Mouse (Mus musculus) gastrocnemius, adult 18-20 months (tissue): ENCODE results near the gene Adck1. TPM values are rescaled to one million over a fixed set of nuclear protein-coding genes. Genes with fewer than 3 reads are reported as not detected.
"Not testable (repeated sequence)": the region's sequence is repeated elsewhere in the genome, so short reads cannot be mapped to it uniquely, and the experiment has no call there.

ENCODE experiments used
- DNase-seq: peaks from one replicate; pipeline ENCODE4 v3.0.0; 2021; ENCODE audit warnings: low spot score
- long read RNA-seq, 2 experiments: library from polyadenylated mRNA; stranded (forward); transcript quantifications; one replicate each; pipeline ENCODE4 v2.0.0; 2021
- total RNA-seq, 2 experiments: library from RNA; stranded (reverse); gene quantifications; 2 replicates each; pipeline ENCODE4 v1.2.3; 2021

Gene Adck1
- total RNA-seq: 10 to 100 TPM; 14.7 to 16.1 TPM
- long read RNA-seq, experiment 1, transcript Adck1-202 (11 exons, 2,199 nt): major isoform, 34 of 62 reads
- long read RNA-seq, experiment 1, transcript Adck1-201 (11 exons, 2,158 nt): minor isoform, 9 of 62 reads
- long read RNA-seq, experiment 1, partial matches to known transcripts: 2 of 62 reads
- long read RNA-seq, experiment 1, other reads (novel, unspliced or antisense): 13 of 62 reads
- long read RNA-seq, experiment 2, transcript Adck1-202 (11 exons, 2,199 nt): major isoform, 17 of 33 reads
- long read RNA-seq, experiment 2, partial matches to known transcripts: 1 of 33 reads
- long read RNA-seq, experiment 2, other reads (novel, unspliced or antisense): 10 of 33 reads

DNA sequence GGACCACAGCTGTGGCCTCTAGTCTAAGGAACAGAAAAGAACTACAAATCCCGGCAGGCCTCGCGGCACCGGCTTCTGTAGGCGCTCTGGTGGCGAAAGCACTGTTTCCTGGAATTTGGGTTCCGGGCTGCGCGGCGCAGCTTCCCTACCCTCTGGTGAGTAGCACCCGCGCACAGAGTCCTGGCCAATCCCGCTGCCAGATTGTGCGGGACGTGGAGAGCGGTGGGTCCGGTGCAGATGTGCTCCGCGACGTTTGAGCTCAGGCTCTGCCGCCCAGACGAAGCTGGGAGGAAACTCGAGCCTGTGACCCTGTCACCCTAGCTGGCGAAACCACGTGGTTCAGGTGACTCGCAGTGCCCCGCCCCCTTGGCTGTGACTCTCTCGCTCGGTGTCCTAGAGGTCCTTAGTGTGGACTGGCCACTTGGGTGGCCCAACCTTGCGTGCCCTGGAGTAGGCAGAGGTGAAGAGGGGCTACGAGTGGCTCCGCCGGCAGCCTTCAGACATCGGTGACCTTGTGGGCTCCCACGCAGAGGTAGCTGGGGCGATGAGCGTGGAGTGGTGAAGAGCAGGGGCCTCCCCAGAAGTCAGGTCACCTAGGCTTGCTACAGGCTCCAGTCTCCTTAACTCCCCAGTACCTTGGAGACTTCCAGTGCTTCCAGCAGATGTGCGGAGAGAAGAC lies at the start of gene Adck1:
Gene Adck1, plus strand, starts transcription at position 114 of the 679 bp plus-strand sequence.
- DNase-seq: peak; percentile 91

DNA sequence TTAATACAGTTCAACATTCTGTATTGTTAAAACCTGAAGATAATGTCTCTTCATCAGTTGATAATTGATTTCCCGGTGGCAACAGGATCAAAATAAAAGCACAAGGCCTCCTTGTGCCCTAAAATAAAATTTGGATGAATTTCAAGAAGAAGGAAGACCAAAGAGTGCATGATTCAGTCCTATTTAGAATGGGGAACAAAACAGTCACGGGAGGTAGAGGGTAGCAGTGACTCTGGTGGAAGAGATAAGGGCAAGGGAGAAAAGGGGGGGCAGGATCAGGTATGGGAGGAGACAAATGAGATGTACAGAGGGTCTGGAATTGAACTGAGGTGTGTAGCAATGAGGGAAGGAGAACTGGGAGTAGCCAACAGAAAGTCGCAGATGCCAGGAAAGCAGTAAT lies 45.8 kb upstream of the Adck1 start:
- DNase-seq: no peak

DNA sequence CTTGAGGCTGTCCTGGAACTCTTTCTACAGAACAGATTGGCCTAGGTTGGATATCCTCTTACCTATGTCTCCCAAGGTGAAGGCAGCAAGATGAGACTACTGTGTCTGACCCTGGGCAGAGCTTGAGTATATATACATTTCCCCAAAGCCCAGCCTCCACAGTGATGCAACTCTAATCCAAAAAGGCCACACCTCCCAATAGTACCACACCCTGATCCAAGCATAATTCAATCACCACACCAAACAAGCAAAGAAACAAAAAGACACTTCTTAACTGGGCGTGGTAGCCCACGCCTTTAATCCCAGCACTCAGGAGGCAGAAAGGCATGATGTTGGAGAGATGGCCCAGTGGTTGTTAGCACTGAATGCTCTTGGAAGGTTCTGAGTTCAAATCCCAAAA lies 36.4 kb upstream of the Adck1 start, which contains the start of gene Gm5039:
Gene Gm5039, minus strand, starts transcription at position 101 of the 400 bp plus-strand sequence.
- DNase-seq: not testable (repeated sequence)

DNA sequence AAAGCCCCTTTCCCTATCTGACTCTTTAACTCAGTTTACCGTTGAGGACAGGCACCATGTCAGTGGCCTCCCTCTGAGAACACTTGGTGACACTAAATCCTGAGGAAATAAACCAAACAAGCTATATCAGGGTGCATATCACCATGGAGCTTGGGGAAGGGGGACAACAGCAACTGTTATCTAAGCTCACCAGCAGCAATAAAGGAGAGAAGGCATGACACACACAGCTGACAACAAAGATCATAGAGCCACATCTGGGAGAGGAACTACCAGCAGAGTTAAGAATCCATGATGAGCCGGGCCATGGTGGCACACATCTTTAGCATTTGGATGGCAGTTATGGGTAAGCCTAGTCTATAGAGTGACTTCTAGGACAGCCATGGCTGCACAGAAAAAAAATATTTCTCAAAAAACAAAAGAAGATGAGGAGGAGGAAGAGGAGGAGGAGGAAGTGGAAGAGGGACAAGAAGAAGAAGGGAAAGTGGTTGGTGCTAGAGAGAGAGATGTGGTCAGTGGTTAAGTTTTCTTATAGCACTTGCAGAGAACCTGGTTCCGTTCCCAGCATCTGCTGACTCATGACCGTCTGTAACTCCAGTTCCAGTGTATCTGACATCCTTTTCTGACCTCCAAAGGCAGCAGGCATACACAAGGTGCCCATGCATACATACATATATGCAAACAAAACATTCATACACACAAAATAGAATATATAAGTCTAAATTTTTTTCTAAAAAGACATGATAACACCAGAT lies 23.5 kb upstream of the Adck1 start:
- not testable (repeated sequence) for DNase-seq

DNA sequence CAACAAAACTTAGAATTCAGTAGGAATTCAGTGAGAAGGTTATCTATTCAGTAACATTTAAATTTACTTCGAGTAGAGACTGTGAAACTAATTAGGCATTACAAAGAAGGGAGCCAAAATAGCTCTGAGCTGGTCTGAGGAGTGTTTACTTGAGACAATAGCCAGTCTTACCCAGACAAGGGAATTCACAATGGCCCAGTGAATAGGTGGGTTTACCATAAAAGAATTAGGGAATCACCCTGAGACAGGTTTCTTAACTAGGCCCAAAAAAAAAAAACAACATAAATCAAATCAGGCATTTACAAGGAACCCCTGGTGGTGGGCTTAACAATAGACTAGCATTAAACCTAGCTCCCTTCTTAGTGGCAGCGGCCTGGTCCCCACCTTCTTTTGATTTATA lies 19.1 kb upstream of the Adck1 start:
- DNase-seq: not testable (repeated sequence)

DNA sequence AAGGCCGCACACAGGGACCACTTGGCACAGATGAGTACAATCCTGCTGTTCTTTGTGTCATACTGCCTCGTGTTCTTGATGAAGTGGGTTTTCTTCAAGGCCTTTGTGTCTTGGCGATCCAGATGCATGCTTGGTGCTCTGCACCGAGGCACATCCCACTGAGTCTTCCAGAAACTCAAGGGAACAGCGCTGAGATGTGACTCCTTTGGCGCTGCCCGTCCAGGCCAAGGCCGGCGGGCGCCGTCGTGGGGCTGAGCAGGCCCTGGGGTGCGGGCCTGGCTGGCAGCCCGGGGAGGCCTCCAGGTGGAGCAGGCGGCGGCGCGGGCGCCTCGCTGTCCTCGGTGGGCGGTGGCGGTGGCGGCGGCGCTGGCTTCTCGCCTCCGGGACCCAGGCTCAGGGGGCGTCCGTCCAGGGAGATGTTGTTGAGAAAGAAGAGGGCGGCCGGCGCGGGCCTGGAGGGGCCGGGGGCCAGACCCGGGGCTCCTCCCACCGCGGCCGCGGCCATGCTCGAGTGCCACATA lies 6.1 kb upstream of the Adck1 start:
- no peak for DNase-seq

DNA sequence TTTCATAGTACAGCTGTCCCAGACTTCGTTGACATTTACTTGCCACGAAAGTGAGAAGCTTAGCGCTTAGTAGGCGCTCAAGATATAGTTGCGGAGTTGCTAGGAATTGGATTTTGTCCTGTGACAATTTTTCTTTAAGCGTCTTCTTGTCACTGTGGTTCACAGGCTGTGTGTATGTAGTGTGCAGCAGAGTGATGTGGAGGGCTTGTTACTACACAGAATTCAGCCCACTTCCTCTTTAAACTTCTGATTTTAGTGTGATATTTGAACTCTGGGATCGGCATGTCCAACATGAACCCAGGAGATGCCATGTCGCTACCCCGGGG lies 729 bp downstream of the Adck1 start:
- DNase-seq: no peak

DNA sequence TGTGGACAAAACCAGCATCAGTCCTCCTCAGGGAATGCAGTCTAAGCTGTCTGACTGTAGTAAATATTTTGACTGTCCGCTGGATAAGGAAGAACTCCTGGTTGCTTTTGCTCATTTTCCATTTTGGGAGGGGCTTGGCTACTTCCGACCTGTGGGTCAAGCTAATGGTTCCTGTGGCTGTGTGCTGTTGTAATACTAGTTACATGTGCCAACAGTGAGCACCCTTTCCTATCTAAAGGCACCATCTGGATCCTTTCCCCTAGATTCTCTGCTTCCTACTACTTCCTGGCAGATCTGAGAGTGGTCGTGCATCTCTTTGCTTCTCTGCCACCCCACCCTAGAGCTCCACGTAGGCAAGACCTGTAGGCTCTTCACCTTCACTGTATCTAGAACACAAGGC lies 7.3 kb downstream of the Adck1 start:
- DNase-seq: no peak

DNA sequence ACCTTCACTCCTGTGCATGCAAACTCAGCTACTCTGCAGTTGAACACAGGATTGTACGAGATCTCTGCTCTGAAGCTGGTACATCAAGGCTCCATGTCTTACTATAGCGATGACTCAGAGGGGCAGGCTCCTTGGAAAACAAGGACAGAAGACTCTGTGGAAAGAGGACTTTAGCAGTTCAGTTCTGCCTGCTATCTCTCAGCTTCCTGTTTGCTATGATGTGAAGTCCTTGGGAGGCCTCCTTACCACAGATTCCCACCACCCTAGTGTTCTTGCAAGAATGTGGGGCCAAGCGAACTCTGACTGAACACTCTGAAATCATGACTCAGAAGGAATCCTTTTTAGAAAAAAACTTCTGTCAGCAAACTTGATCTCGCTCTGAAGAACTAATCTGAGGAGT lies 8.3 kb downstream of the Adck1 start:
- DNase-seq: no peak

DNA sequence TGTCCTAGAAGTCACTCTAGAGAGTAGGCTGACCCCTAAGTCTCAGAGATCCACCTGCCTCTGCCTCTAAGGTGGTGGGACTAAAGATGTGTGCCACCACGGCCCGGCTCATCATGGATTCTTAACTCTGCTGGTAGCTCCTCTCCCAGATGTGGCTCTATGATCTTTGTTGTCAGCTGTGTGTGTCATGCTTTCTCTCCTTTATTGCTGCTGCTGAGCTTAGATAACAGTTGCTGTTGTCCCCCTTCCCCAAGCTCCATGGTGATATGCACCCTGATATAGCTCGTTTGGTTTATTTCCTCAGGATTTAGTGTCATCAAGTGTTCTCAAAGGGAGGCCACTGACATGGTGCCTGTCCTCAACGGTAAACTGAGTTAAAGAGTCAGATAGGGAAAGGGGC lies 9.3 kb downstream of the Adck1 start:
- DNase-seq: not testable (repeated sequence)

DNA sequence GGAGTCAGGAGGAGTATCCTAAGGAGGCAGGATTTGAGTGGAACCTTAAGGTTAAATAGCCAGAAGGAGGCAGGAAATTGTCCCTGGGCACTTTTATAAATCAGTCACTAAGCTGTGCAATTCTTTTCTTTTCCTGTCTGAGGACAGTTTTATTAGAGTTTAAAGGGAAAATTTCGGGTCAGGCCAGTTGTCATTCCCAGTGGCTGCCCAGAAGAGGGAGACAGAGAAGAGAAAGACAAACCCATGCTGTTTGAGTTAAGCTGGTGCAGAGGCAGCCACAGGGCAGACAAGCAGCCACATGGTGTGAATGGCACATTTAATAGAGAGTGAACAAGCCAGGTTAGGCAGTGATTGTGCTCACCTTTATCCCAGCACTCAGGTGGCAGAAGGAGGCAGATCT lies 10.0 kb downstream of the Adck1 start:
- DNase-seq: not testable (repeated sequence)

DNA sequence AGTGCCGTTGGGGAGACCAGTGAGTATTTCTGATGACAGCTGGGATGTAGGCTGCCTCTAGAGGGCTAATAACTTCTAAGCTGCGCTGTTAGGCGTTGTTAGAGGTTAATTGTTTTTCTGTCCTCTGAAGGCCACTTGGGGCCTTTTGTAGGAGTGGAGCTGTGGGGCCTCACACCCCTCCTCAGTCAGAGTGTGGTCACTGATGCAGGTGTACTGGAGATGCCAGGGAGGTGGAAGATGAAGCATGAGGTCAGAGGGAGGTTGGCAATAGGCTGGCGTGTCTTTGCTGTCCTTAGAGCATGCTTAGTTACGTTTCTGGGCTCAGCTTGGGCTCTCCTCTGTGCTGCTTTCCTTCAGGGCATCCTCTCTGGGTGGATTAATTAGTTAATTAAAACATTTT lies 11.7 kb downstream of the Adck1 start:
- no peak for DNase-seq

DNA sequence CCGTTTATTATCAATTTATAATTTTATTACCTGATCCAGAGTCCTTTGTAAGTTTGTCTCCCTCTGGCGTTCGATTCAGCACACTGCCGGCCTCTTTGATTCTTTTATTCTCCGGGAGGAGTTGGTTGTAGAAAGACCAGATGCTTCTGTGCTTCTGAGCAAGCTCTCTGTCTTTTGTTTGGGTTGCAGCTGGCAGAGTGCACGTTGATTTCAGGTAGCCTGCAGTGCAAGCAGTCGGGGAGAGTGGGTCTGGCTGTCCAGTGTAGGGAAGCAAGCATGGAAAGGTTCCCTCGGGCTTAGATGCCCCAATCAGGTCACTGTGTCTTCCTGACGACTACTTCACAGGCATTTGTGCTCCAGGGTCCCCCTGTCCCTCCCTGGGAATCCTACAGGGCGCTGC lies 16.5 kb downstream of the Adck1 start:
- DNase-seq: no peak

DNA sequence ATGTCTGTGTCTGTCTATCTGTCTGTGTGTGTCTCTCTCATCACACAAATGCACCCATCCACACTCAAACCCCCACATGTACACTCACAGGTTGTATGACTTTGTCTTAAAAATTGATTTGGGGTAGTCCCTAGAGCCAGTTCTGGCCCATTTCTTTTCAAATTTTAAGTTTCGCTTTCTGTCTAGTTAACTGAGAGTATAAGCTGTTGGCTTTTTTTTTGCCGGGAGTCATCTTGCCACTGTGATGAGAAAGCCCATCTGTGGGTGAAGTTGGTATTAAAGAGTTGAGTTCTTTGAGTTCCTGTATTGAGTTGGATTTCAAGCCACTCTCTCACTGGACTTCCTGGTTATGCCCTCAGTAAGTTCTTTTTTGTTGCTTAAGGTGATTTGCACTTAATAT lies 17.9 kb downstream of the Adck1 start:
- DNase-seq: no peak

DNA sequence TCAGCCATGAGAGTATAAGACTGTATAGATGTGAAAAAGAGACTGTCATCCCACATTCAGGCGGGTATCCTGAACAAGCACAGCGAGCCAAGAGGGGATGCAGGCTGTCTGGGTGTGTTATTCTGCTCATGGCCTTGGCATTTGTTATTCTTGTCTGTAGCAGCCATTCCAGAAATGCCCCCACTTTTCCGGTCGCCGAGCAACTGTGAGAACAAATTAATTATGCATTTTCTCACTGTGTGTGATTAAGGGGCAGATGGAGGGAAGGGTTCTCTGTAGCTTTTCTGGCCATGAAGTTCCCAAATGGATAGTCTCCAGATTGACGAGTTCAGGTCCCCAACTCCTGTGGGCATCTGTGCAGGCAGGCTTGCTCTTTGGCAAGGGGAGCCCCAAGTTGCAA lies 28.5 kb downstream of the Adck1 start:
- no peak for DNase-seq

DNA sequence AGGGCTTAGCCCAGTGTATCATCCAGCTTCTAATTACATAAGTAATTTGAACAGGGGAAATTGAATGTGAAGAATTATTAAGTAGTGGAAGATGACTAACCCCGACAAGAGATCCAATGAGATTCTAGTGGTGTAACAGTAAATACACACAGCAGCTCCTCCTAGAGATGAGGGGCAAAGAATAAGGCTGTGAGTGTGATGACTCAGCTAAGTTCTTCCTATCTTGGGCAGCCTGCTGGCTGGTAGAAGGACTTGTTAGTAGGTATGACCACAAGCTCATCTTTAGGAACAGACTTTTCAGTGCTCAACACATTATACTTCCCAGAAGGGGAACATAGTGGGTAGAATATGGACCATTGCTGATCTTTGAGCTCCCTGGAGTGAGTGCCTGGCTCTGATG lies 38.3 kb downstream of the Adck1 start:
- no peak for DNase-seq

DNA sequence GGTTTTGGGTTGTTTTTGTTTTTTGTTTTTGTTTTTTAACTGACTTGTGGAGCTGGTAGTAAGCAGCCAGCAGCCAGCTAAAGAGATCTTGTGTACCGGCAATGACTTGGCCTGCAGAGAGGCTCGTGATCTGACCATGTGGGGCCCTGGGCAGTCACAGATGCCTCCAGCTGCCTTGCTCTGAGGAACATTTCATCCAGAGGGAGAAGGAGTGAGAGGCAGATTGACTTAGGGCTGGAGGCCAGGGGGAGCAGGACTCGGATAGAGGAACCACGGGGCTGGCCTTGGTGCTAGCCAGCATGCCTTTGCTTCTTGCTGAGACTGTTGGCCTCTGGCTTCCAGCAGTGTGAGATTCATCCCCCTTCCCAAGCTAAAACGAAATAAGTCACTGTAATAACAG lies 43.2 kb downstream of the Adck1 start:
- no peak for DNase-seq

DNA sequence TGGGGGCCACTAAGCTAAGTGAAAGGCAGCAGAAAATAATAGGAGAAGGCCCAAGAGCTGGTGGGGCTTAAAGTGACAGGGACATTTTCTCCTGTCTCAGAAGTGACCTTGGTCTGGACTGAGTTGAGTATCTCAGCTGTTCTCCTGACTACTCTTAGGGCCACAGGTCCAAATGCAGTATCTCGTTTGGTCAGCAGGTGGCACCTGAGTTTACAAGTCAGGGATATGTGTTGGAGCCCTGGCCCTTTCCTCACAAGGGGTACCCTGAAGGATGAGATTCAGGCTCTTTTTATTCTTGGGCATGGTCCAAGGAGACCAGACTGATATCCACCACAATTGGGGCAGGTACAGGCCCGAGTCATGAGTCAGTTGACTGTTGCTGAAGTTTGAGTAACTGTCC lies 44.8 kb downstream of the Adck1 start:
- peak; percentile 52 for DNase-seq

DNA sequence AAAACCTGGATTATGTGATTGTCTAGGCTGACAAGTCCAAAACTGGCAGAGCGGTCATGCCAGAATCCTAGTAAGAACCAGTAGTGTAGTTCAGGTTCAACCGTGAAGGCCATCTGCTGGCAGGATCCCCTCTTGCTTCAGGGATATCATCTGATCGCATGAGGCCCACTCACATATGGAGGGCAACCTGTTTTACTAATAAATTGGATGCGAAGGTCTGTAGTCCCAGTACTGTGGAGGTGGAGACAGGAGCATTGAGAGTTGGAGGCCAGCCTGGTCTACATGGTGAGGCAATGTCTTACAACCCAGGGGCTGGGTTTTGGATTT lies 47.6 kb downstream of the Adck1 start:
- no peak for DNase-seq

DNA sequence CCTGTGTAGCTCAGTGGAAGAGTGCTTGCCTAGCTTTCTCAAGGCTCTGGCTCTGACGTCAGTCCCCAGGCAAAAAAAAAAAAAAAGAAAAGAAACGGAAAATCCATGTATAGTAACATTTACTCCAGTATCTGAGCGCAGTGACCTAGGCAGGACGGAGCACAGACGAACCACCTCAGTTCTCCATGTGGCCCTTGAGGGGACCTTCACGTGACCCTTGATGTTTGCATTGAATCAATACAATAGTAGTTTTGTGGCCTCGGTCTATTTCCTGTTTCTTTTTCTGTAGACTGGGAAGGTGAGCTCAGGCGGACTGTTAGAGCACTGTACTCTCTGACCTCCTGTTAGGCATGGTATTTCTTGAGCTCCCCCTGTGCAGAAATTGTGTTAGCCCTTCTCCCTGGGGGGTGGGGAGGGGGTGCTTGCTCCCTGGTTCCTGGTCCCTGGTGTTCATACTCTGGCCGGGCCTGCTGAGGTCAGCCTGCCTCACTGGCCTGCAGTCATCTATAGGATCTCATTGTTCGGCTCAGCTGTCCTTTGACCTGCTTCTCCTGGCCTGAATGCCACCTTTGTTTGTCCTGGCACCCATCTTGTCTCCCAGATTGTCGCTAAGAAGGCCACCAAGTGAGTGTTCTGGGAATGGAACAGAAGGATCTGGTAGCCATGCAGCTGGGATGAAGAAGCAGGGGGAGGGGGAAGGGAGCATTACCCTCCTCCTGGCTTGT lies 48.1 kb downstream of the Adck1 start:
- DNase-seq: no peak

DNA sequence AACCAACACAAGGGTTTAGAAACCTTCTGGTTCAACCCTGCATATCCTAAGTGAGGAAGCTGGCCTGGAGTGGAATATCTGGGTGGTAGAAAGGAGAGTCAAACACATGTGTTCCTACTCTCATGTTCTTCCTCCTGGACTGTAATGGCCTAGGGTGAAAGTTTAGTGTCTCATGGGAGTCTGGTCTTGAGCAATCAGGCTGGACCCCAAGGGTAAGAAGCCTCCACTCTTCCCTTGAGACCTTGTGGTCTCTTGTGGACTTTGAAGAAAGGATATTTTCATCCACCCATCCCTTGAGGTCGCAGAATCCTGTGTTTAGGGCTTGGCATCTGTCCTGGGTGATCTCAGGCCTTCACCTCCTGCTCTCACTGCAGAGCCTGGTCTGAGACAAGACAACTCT lies 52.9 kb downstream of the Adck1 start:
- DNase-seq: no peak
